Mouse (Mus musculus): Measurements from ENCODE around the gene Cfap99. TPM values are rescaled to one million over a fixed set of nuclear protein-coding genes. Genes with fewer than 3 reads are reported as not detected.

Gene Cfap99
- total and polyA plus RNA-seq, 2 experiments = not detected

GRCm38 (mm10) chr5:34283355-34283754, 5.0 kb upstream of the Cfap99 start:
- no peak overlapping the region for H3K27ac ChIP-seq (replicated peaks; ENCODE audit: insufficient read depth, low read depth, low read length)
- H3K79me2 ChIP-seq (ENCODE audit: control insufficient read depth, insufficient read depth, low read length) = no peaks in the 10 kb centered on the region
- peaks cover 15% of the 10 kb centered on the region for H3K27me3 ChIP-seq (ENCODE audit: control insufficient read depth, insufficient read depth, low read length)
- H3K4me3 ChIP-seq (ENCODE audit: insufficient read depth, low read depth, low read length) = no peak overlapping the region
- no peak for TF ChIP-seq CTCF (IDR thresholded peaks at IDR 0.05; ENCODE audit: low read depth, low read length)
- no peak for TF ChIP-seq POLR2A (IDR thresholded peaks at IDR 0.05; ENCODE audit: extremely low read depth, insufficient read depth, low read length)
- no peaks in the 10 kb centered on the region for H3K4me1 ChIP-seq (ENCODE audit: control insufficient read depth, insufficient read depth, low read length)
- WGBS = 94% methylated on average over 5 of the region's 5 CpGs
- no peak overlapping the region for H3K9ac ChIP-seq (ENCODE audit: low read depth, low read length)
- no peaks in the 10 kb centered on the region for H3K36me3 ChIP-seq (ENCODE audit: control insufficient read depth, insufficient read depth, low read length)
- no peak for DNase-seq (ENCODE audit: extremely low read depth, low read depth, low spot score)

- no peaks in the 10 kb centered on the region for H3K4me1 ChIP-seq (ENCODE audit: control insufficient read depth, insufficient read depth, low read length)
- H3K9ac ChIP-seq (ENCODE audit: low read depth, low read length) = no peak overlapping the region
- WGBS = 72% methylated on average over 3 of the region's 3 CpGs
- DNase-seq (ENCODE audit: extremely low read depth, low read depth, low spot score) = no peak
- no peak for TF ChIP-seq POLR2A (IDR thresholded peaks at IDR 0.05; ENCODE audit: extremely low read depth, insufficient read depth, low read length)
- TF ChIP-seq CTCF (IDR thresholded peaks at IDR 0.05; ENCODE audit: low read depth, low read length) = no peak
- peaks cover 18% of the 10 kb centered on the region for H3K27me3 ChIP-seq (ENCODE audit: control insufficient read depth, insufficient read depth, low read length)
- H3K27ac ChIP-seq (replicated peaks; ENCODE audit: insufficient read depth, low read depth, low read length) = no peak overlapping the region
- H3K79me2 ChIP-seq (ENCODE audit: control insufficient read depth, insufficient read depth, low read length) = no peaks in the 10 kb centered on the region
- H3K36me3 ChIP-seq (ENCODE audit: control insufficient read depth, insufficient read depth, low read length) = no peaks in the 10 kb centered on the region
- no peak overlapping the region for H3K4me3 ChIP-seq (ENCODE audit: insufficient read depth, low read depth, low read length)
Observed at GRCm38 (mm10) chr5:34284156-34284750, 4.1 kb upstream of the Cfap99 start.

- WGBS = 80% methylated on average over 2 of the region's 2 CpGs
- Histone ChIP-seq H3K27me3 (ENCODE audit: control insufficient read depth, insufficient read depth, low read length) (peaks cover 18% of the 10 kb centered on the region), H3K4me3 (ENCODE audit: insufficient read depth, low read depth, low read length) (no peak overlapping the region), H3K36me3 (ENCODE audit: control insufficient read depth, insufficient read depth, low read length) (no peaks in the 10 kb centered on the region), H3K27ac (replicated peaks; ENCODE audit: insufficient read depth, low read depth, low read length) (no peak overlapping the region), H3K4me1 (ENCODE audit: control insufficient read depth, insufficient read depth, low read length) (no peaks in the 10 kb centered on the region), H3K9ac (ENCODE audit: low read depth, low read length) (no peak overlapping the region), H3K79me2 (ENCODE audit: control insufficient read depth, insufficient read depth, low read length) (no peaks in the 10 kb centered on the region)
- DNase-seq (ENCODE audit: extremely low read depth, low read depth, low spot score) = peak; percentile 19
- TF ChIP-seq CTCF (IDR thresholded peaks at IDR 0.05; ENCODE audit: low read depth, low read length) (no peak), POLR2A (IDR thresholded peaks at IDR 0.05; ENCODE audit: extremely low read depth, insufficient read depth, low read length) (no peak)
Observed at GRCm38 (mm10) chr5:34285285-34285684, 3.1 kb upstream of the Cfap99 start.

GRCm38 (mm10) chr5:34286516-34286915, 1.9 kb upstream of the Cfap99 start:
- Histone ChIP-seq H3K4me3 (ENCODE audit: insufficient read depth, low read depth, low read length) (no peak overlapping the region), H3K79me2 (ENCODE audit: control insufficient read depth, insufficient read depth, low read length) (no peaks in the 10 kb centered on the region), H3K4me1 (ENCODE audit: control insufficient read depth, insufficient read depth, low read length) (no peaks in the 10 kb centered on the region), H3K36me3 (ENCODE audit: control insufficient read depth, insufficient read depth, low read length) (no peaks in the 10 kb centered on the region), H3K9ac (ENCODE audit: low read depth, low read length) (no peak overlapping the region), H3K27me3 (ENCODE audit: control insufficient read depth, insufficient read depth, low read length) (peaks cover 18% of the 10 kb centered on the region), H3K27ac (replicated peaks; ENCODE audit: insufficient read depth, low read depth, low read length) (no peak overlapping the region)
- no peak for DNase-seq (ENCODE audit: extremely low read depth, low read depth, low spot score)
- TF ChIP-seq CTCF (IDR thresholded peaks at IDR 0.05; ENCODE audit: low read depth, low read length) (no peak), POLR2A (IDR thresholded peaks at IDR 0.05; ENCODE audit: extremely low read depth, insufficient read depth, low read length) (no peak)
- 7% methylated on average over 11 of the region's 11 CpGs for WGBS

GRCm38 (mm10) chr5:34287001-34287837, 1.2 kb upstream of the Cfap99 start:
- TF ChIP-seq POLR2A (IDR thresholded peaks at IDR 0.05; ENCODE audit: extremely low read depth, insufficient read depth, low read length) = no peak
- no peak for TF ChIP-seq CTCF (IDR thresholded peaks at IDR 0.05; ENCODE audit: low read depth, low read length)
- Histone ChIP-seq H3K79me2 (ENCODE audit: control insufficient read depth, insufficient read depth, low read length) (no peaks in the 10 kb centered on the region), H3K36me3 (ENCODE audit: control insufficient read depth, insufficient read depth, low read length) (no peaks in the 10 kb centered on the region), H3K4me1 (ENCODE audit: control insufficient read depth, insufficient read depth, low read length) (no peaks in the 10 kb centered on the region), H3K27me3 (ENCODE audit: control insufficient read depth, insufficient read depth, low read length) (peaks cover 18% of the 10 kb centered on the region), H3K4me3 (ENCODE audit: insufficient read depth, low read depth, low read length) (no peak overlapping the region; the same call in 1 of the 2 replicates), H3K27ac (replicated peaks; ENCODE audit: insufficient read depth, low read depth, low read length) (no peak overlapping the region), H3K9ac (ENCODE audit: low read depth, low read length) (no peak overlapping the region)
- DNase-seq (ENCODE audit: extremely low read depth, low read depth, low spot score) = no peak
- 4% methylated on average over 54 of the region's 54 CpGs for WGBS

- WGBS = 2% methylated on average over 18 of the region's 18 CpGs
- no peak for TF ChIP-seq POLR2A (IDR thresholded peaks at IDR 0.05; ENCODE audit: extremely low read depth, insufficient read depth, low read length)
- TF ChIP-seq CTCF (IDR thresholded peaks at IDR 0.05; ENCODE audit: low read depth, low read length) = no peak
- H3K36me3 ChIP-seq (ENCODE audit: control insufficient read depth, insufficient read depth, low read length) = no peaks in the 10 kb centered on the region
- H3K27ac ChIP-seq (replicated peaks; ENCODE audit: insufficient read depth, low read depth, low read length) = no peak overlapping the region
- no peaks in the 10 kb centered on the region for H3K4me1 ChIP-seq (ENCODE audit: control insufficient read depth, insufficient read depth, low read length)
- peaks cover 18% of the 10 kb centered on the region for H3K27me3 ChIP-seq (ENCODE audit: control insufficient read depth, insufficient read depth, low read length)
- peak overlapping the region; percentile 45; the same call in 1 of the 2 replicates for H3K4me3 ChIP-seq (ENCODE audit: insufficient read depth, low read depth, low read length)
- DNase-seq (ENCODE audit: extremely low read depth, low read depth, low spot score) = no peak
- H3K9ac ChIP-seq (ENCODE audit: low read depth, low read length) = no peak overlapping the region
- no peaks in the 10 kb centered on the region for H3K79me2 ChIP-seq (ENCODE audit: control insufficient read depth, insufficient read depth, low read length)
Observed at GRCm38 (mm10) chr5:34287838-34288145, 608 bp upstream of the Cfap99 start.
